Mouse (Mus musculus): ENCODE measurements around the gene Zfp383.
"Not testable (repeated sequence)": the region's sequence is repeated elsewhere in the genome, so short reads cannot be mapped to it uniquely, and the experiment has no call there.

The Zfp383 gene

GRCm38 (mm10) chr7:29908130-29908950 is at the start of gene Zfp383:
TSS of gene Zfp383 (plus strand) at chr7:29908223.
- peak; percentile 66 to 83 for DNase-seq (ENCODE audit: low spot score in 2 of 2)

- peak; percentile 74 to 78 for DNase-seq (ENCODE audit: low spot score in 2 of 2)
Observed at GRCm38 (mm10) chr7:29859532-29860517, 48.2 kb upstream of the Zfp383 start, which contains the start of gene Zfp420. TSS of gene Zfp420 (plus strand) at chr7:29859979.

GRCm38 (mm10) chr7:29861660-29862059 is 46.4 kb upstream of the Zfp383 start:
- DNase-seq (ENCODE audit: low spot score in 2 of 2): no peak

GRCm38 (mm10) chr7:29874256-29874655 is 33.8 kb upstream of the Zfp383 start:
- no peak for DNase-seq (ENCODE audit: low spot score in 2 of 2)

- DNase-seq (ENCODE audit: low spot score in 2 of 2): not testable (repeated sequence)
Observed at GRCm38 (mm10) chr7:29877561-29877960, 30.5 kb upstream of the Zfp383 start.

- DNase-seq (ENCODE audit: low spot score in 2 of 2): no peak
Observed at GRCm38 (mm10) chr7:29880056-29880455, 28.0 kb upstream of the Zfp383 start.

GRCm38 (mm10) chr7:29880916-29881315 is 27.1 kb upstream of the Zfp383 start:
- no peak for DNase-seq (ENCODE audit: low spot score in 2 of 2)

- no peak for DNase-seq (ENCODE audit: low spot score in 2 of 2)
Observed at GRCm38 (mm10) chr7:29890501-29890900, 17.5 kb upstream of the Zfp383 start.

- DNase-seq (ENCODE audit: low spot score in 2 of 2): no peak
Observed at GRCm38 (mm10) chr7:29892756-29893155, 15.3 kb upstream of the Zfp383 start.

GRCm38 (mm10) chr7:29898351-29898750 is 9.7 kb upstream of the Zfp383 start:
- no peak for DNase-seq (ENCODE audit: low spot score in 2 of 2)

GRCm38 (mm10) chr7:29904101-29904500 is 3.9 kb upstream of the Zfp383 start:
- no peak for DNase-seq (ENCODE audit: low spot score in 2 of 2)

GRCm38 (mm10) chr7:29905966-29906681 is 1.9 kb upstream of the Zfp383 start, which contains the start of gene Zfp27:
TSS of gene Zfp27 (minus strand) at chr7:29906572.
- DNase-seq (ENCODE audit: low spot score in 2 of 2): peak; percentile 41 to 69

- no peak for DNase-seq (ENCODE audit: low spot score in 2 of 2)
Observed at GRCm38 (mm10) chr7:29906682-29907058, 1.4 kb upstream of the Zfp383 start.

- DNase-seq (ENCODE audit: low spot score in 2 of 2): no peak
Observed at GRCm38 (mm10) chr7:29907206-29907605, 817 bp upstream of the Zfp383 start.

- DNase-seq (ENCODE audit: low spot score in 2 of 2): no peak
Observed at GRCm38 (mm10) chr7:29910252-29910651, 2.2 kb downstream of the Zfp383 start.

GRCm38 (mm10) chr7:29912172-29912571 is 4.1 kb downstream of the Zfp383 start:
- no peak for DNase-seq (ENCODE audit: low spot score in 2 of 2)

GRCm38 (mm10) chr7:29917371-29918061 is 9.5 kb downstream of the Zfp383 start:
- no peak for DNase-seq (ENCODE audit: low spot score in 2 of 2)

- DNase-seq (ENCODE audit: low spot score in 2 of 2): no peak
Observed at GRCm38 (mm10) chr7:29918062-29918453, 10.0 kb downstream of the Zfp383 start.

- no peak for DNase-seq (ENCODE audit: low spot score in 2 of 2)
Observed at GRCm38 (mm10) chr7:29921439-29922093, 13.5 kb downstream of the Zfp383 start.

- no peak for DNase-seq (ENCODE audit: low spot score in 2 of 2)
Observed at GRCm38 (mm10) chr7:29922780-29923179, 14.8 kb downstream of the Zfp383 start.

All from spleen, postnatal 4 days (tissue).